Mouse (Mus musculus): ENCODE measurements around the gene Palmd.

Palmd gene

GRCm38 (mm10) chr3:116892206-116892563, 76.6 kb downstream of the Palmd start:
- DNase-seq (ENCODE audit: inconsistent ontology term): no peak

- no peak for DNase-seq (ENCODE audit: inconsistent ontology term)
These were observed 77.2 kb downstream of the Palmd start for GRCm38 (mm10) chr3:116891436-116892205.

DNA sequence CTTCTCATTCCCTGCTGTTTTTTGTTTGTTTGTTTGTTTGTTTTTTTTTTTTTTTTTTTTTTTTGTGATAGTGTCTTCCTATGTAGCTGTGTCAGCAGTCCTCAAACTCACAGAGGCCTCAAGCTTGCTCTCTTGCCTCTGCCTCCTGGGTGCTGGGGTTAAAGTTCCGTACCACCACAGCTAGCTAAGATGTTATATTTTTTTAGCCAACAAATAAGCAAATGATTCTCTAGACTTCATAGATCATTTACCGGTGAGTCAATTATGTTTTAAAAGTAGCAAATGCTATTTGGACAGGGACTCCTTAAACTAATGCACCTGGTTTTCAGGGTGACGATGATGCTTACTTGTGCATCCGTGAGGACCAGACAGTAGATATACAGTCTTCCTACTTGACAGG, 78.2 kb downstream of the Palmd start:
- no peak for DNase-seq (ENCODE audit: inconsistent ontology term)

GRCm38 (mm10) chr3:116889358-116889757, 79.4 kb downstream of the Palmd start:
- no peak for DNase-seq (ENCODE audit: inconsistent ontology term)

DNA sequence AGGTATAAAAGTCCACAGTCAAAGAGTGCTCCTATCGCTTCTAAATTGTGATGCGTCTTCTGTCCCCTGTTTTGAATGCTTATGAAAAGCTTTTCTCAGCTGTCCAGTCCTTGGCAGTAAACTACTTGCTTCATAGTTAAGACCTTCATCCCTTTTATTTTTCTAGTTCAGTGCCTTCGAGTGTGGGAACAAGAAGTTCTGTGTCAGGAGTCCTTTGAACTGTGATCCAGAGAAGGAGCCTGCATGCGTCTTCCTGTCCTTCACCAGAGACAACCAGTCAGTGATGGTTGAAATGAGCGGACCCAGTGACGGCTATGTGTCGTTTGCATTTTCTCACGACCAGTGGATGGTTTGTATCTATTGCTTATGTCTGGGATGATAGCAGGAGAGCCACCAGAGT, 83.8 kb downstream of the Palmd start:
- no peak for DNase-seq (ENCODE audit: inconsistent ontology term)

DNA sequence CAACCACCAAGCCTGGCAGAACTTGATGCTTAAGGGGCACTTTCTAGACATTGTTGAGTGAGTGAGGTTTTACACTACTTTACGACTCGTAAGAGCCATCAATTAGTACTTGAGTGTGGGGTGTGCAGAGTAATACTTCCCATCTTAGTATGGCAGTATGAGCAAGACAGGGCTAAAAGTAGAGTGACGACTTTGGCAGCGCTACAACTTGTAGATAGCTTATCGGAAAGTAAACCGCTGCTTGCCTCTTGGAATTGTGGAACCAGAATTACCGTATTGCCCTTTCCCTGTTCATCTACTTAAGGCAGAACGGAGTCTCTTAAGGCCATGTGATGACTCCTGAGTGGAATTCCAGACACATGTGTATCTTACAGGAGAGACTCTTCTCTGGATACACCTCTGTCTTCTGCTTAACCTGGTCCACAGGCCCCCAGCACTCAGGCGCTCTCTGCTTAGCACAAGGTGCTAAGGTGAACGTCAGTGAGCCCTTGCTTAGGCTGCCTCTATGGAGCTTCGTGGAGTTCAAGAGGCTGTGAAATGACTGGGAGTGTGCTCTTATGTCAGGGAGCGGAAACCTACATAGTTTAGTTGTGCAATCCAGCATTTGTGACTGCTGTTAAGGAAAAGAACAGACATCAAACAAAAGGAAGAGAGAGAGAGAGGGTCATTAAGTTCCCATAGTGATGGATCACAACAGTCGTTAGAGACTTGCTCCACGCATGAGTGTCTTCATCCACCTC, 86.4 kb downstream of the Palmd start:
- no peak for DNase-seq (ENCODE audit: inconsistent ontology term)

GRCm38 (mm10) chr3:116870372-116870771, 98.4 kb downstream of the Palmd start:
- DNase-seq (ENCODE audit: inconsistent ontology term): no peak

Measured in Muller cell, postnatal 12 days (primary cell).